Mouse (Mus musculus): ENCODE measurements around the gene Txn1.

DNA sequence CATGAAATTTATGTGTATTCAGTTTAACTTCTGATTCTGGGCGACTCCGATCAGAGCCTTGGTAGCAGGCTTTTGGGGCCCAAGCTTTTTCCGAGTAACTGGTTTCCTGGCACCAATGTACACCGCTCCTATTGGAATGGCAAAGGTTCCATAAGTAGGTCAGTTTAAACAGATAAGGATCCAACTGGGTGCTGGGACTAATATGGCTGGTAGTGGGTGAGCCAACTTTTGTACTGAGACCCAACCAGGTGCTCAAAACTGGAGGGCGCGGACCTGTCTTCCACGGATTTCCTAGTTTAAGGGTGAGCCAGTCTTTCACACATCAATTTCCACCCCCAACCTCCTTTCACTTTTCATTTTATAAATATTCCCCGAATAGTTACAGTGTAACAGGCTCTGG is 1.2 kb downstream of the Txn1 start:
- TF ChIP-seq CTCF (IDR thresholded peaks at IDR 0.05; ENCODE audit: low read depth, low read length) (no peak), EP300 (IDR thresholded peaks at IDR 0.05; ENCODE audit: insufficient read depth, low read depth, low read length) (no peak), POLR2A (IDR thresholded peaks at IDR 0.05; ENCODE audit: insufficient read depth, low read length) (no peak)
